Mouse (Mus musculus): Measurements from ENCODE around the gene Trp53i13. TPM values are rescaled to one million over a fixed set of nuclear protein-coding genes. Genes with fewer than 3 reads are reported as not detected.
A peak's percentile ranks its signal among the peaks of the same experiment; 100 is the strongest.

The Trp53i13 gene
- polyA plus RNA-seq, 1 experiment from 2014 or later, result 10.6 TPM

GRCm38 (mm10) chr11:77494782-77495181 is 21.0 kb downstream of the Trp53i13 start:
- Histone ChIP-seq H3K4me2 (ENCODE audit: low read depth, low read length) (peak overlapping the region; percentile 85), H3K4me3 (ENCODE audit: low read depth, low read length) (peak overlapping the region; percentile 96), H3K27ac (ENCODE audit: low read depth, low read length) (no peak overlapping the region), H3K9ac (replicated peaks; ENCODE audit: low read depth, low read length) (peak overlapping the region; percentile 94), H3K9me3 (ENCODE audit: control insufficient read depth, low read length) (no peaks in the 10 kb centered on the region), H3K27me3 (ENCODE audit: control insufficient read depth, insufficient read depth, low read length) (no peaks in the 10 kb centered on the region), H3K36me3 (ENCODE audit: control insufficient read depth, insufficient read depth, low read length) (peaks cover 5% of the 10 kb centered on the region), H3K4me1 (ENCODE audit: control insufficient read depth, insufficient read depth, low read length) (peaks cover 47% of the 10 kb centered on the region)
- no peak for ATAC-seq (ENCODE audit: low read depth)
- 79% methylated on average over 6 of the region's 6 CpGs for WGBS

GRCm38 (mm10) chr11:77494344-77494676 is 21.5 kb downstream of the Trp53i13 start:
- no peaks in the 10 kb centered on the region; the same call in 1 of the 2 replicates for H3K36me3 ChIP-seq (ENCODE audit: control insufficient read depth, insufficient read depth, low read length)
- no peak for ATAC-seq (ENCODE audit: low read depth)
- no peaks in the 10 kb centered on the region for H3K27me3 ChIP-seq (ENCODE audit: control insufficient read depth, insufficient read depth, low read length)
- peaks cover 47% of the 10 kb centered on the region for H3K4me1 ChIP-seq (ENCODE audit: control insufficient read depth, insufficient read depth, low read length)
- H3K9ac ChIP-seq (replicated peaks; ENCODE audit: low read depth, low read length), result peak overlapping the region; percentile 94
- peak overlapping the region; percentile 81 for H3K27ac ChIP-seq (ENCODE audit: low read depth, low read length)
- H3K4me2 ChIP-seq (ENCODE audit: low read depth, low read length), result peak overlapping the region; percentile 85
- no peaks in the 10 kb centered on the region for H3K9me3 ChIP-seq (ENCODE audit: control insufficient read depth, low read length)
- peak overlapping the region; percentile 96 for H3K4me3 ChIP-seq (ENCODE audit: low read depth, low read length)
- WGBS, result 33% methylated on average over 4 of the region's 4 CpGs

- no peak; the same call in 1 of the 2 replicates for ATAC-seq (ENCODE audit: low read depth)
- no peaks in the 10 kb centered on the region for H3K36me3 ChIP-seq (ENCODE audit: control insufficient read depth, insufficient read depth, low read length)
- H3K27ac ChIP-seq (ENCODE audit: low read depth, low read length), result peak within 1 kb of the TSS; percentile 81
- H3K4me2 ChIP-seq (ENCODE audit: low read depth, low read length), result peak within 1 kb of the TSS; percentile 85
- peaks cover 47% of the 10 kb centered on the region for H3K4me1 ChIP-seq (ENCODE audit: control insufficient read depth, insufficient read depth, low read length)
- H3K9me3 ChIP-seq (ENCODE audit: control insufficient read depth, low read length), result no peaks in the 10 kb centered on the region
- peak within 1 kb of the TSS; percentile 94 for H3K9ac ChIP-seq (replicated peaks; ENCODE audit: low read depth, low read length)
- peak within 1 kb of the TSS; percentile 96 for H3K4me3 ChIP-seq (ENCODE audit: low read depth, low read length)
- WGBS, result 2% methylated on average over 61 of the region's 74 CpGs
- no peaks in the 10 kb centered on the region for H3K27me3 ChIP-seq (ENCODE audit: control insufficient read depth, insufficient read depth, low read length)
Observed at GRCm38 (mm10) chr11:77493512-77494343, 22.1 kb downstream of the Trp53i13 start, which contains the start of gene Git1. Gene Git1, plus strand, starts transcription at chr11:77493562.

- Histone ChIP-seq H3K36me3 (ENCODE audit: control insufficient read depth, insufficient read depth, low read length) (no peaks in the 10 kb centered on the region), H3K9ac (replicated peaks; ENCODE audit: low read depth, low read length) (peak overlapping the region; percentile 94), H3K27me3 (ENCODE audit: control insufficient read depth, insufficient read depth, low read length) (no peaks in the 10 kb centered on the region), H3K4me1 (ENCODE audit: control insufficient read depth, insufficient read depth, low read length) (peaks cover 48% of the 10 kb centered on the region), H3K9me3 (ENCODE audit: control insufficient read depth, low read length) (no peaks in the 10 kb centered on the region), H3K27ac (ENCODE audit: low read depth, low read length) (peak overlapping the region; percentile 78), H3K4me3 (ENCODE audit: low read depth, low read length) (peak overlapping the region; percentile 96), H3K4me2 (ENCODE audit: low read depth, low read length) (peak overlapping the region; percentile 71)
- under 1% methylated on average over 21 of the region's 32 CpGs for WGBS
- peak; percentile 69 for ATAC-seq (ENCODE audit: low read depth)
Observed at GRCm38 (mm10) chr11:77492911-77493332, 22.9 kb downstream of the Trp53i13 start.

- no peak for ATAC-seq (ENCODE audit: low read depth)
- Histone ChIP-seq H3K4me1 (ENCODE audit: control insufficient read depth, insufficient read depth, low read length) (peaks cover 51% of the 10 kb centered on the region), H3K4me2 (ENCODE audit: low read depth, low read length) (peak overlapping the region; percentile 71), H3K27ac (ENCODE audit: low read depth, low read length) (peak overlapping the region; percentile 78), H3K9ac (replicated peaks; ENCODE audit: low read depth, low read length) (peak overlapping the region; percentile 94), H3K9me3 (ENCODE audit: control insufficient read depth, low read length) (no peaks in the 10 kb centered on the region), H3K4me3 (ENCODE audit: low read depth, low read length) (peak overlapping the region; percentile 96), H3K27me3 (ENCODE audit: control insufficient read depth, insufficient read depth, low read length) (no peaks in the 10 kb centered on the region), H3K36me3 (ENCODE audit: control insufficient read depth, insufficient read depth, low read length) (no peaks in the 10 kb centered on the region)
- WGBS, result under 1% methylated on average over 17 of the region's 18 CpGs
Observed at GRCm38 (mm10) chr11:77492311-77492871, 23.4 kb downstream of the Trp53i13 start.

- H3K27ac ChIP-seq (ENCODE audit: low read depth, low read length), result peak overlapping the region; percentile 92
- under 1% methylated on average over 23 of the region's 23 CpGs for WGBS
- H3K4me2 ChIP-seq (ENCODE audit: low read depth, low read length), result peak overlapping the region; percentile 71
- no peaks in the 10 kb centered on the region for H3K9me3 ChIP-seq (ENCODE audit: control insufficient read depth, low read length)
- ATAC-seq (ENCODE audit: low read depth), result peak; percentile 38
- peaks cover 58% of the 10 kb centered on the region for H3K4me1 ChIP-seq (ENCODE audit: control insufficient read depth, insufficient read depth, low read length)
- H3K36me3 ChIP-seq (ENCODE audit: control insufficient read depth, insufficient read depth, low read length), result no peaks in the 10 kb centered on the region
- H3K9ac ChIP-seq (replicated peaks; ENCODE audit: low read depth, low read length), result peak overlapping the region; percentile 47
- H3K27me3 ChIP-seq (ENCODE audit: control insufficient read depth, insufficient read depth, low read length), result no peaks in the 10 kb centered on the region
- H3K4me3 ChIP-seq (ENCODE audit: low read depth, low read length), result peak overlapping the region; percentile 96
Observed at GRCm38 (mm10) chr11:77491502-77492291, 24.1 kb downstream of the Trp53i13 start.

- H3K9ac ChIP-seq (replicated peaks; ENCODE audit: low read depth, low read length), result peak overlapping the region; percentile 47
- H3K4me1 ChIP-seq (ENCODE audit: control insufficient read depth, insufficient read depth, low read length), result peaks cover 64% of the 10 kb centered on the region
- peak overlapping the region; percentile 92 for H3K27ac ChIP-seq (ENCODE audit: low read depth, low read length)
- 0% methylated on average over 13 of the region's 13 CpGs for WGBS
- no peaks in the 10 kb centered on the region for H3K9me3 ChIP-seq (ENCODE audit: control insufficient read depth, low read length)
- ATAC-seq (ENCODE audit: low read depth), result peak; percentile 67
- no peaks in the 10 kb centered on the region for H3K36me3 ChIP-seq (ENCODE audit: control insufficient read depth, insufficient read depth, low read length)
- H3K4me2 ChIP-seq (ENCODE audit: low read depth, low read length), result peak overlapping the region; percentile 71
- H3K27me3 ChIP-seq (ENCODE audit: control insufficient read depth, insufficient read depth, low read length), result no peaks in the 10 kb centered on the region
- H3K4me3 ChIP-seq (ENCODE audit: low read depth, low read length), result peak overlapping the region; percentile 96
Observed at GRCm38 (mm10) chr11:77491123-77491501, 24.7 kb downstream of the Trp53i13 start.

- 66% methylated on average over 6 of the region's 6 CpGs for WGBS
- Histone ChIP-seq H3K4me1 (ENCODE audit: control insufficient read depth, insufficient read depth, low read length) (peaks cover 65% of the 10 kb centered on the region), H3K27me3 (ENCODE audit: control insufficient read depth, insufficient read depth, low read length) (no peaks in the 10 kb centered on the region), H3K27ac (ENCODE audit: low read depth, low read length) (peak overlapping the region; percentile 92), H3K36me3 (ENCODE audit: control insufficient read depth, insufficient read depth, low read length) (no peaks in the 10 kb centered on the region), H3K9ac (replicated peaks; ENCODE audit: low read depth, low read length) (peak overlapping the region; percentile 94), H3K9me3 (ENCODE audit: control insufficient read depth, low read length) (no peaks in the 10 kb centered on the region), H3K4me3 (ENCODE audit: low read depth, low read length) (peak overlapping the region; percentile 99), H3K4me2 (ENCODE audit: low read depth, low read length) (peak overlapping the region; percentile 71)
- no peak for ATAC-seq (ENCODE audit: low read depth)
Observed at GRCm38 (mm10) chr11:77490451-77490850, 25.3 kb downstream of the Trp53i13 start.

Measured in neural tube, embryonic 14.5 days (tissue).